Mouse (Mus musculus): ENCODE results near the gene Tnfrsf25. TPM values are rescaled to one million over a fixed set of nuclear protein-coding genes. Genes with fewer than 3 reads are reported as not detected.

Gene Tnfrsf25
- total and polyA plus RNA-seq, 3 experiments, result 1.5 TPM; not detected in 2

GRCm38 (mm10) chr4:152158585-152159284 is 43.0 kb downstream of the Tnfrsf25 start, which contains the start of gene Hes2:
Hes2 (plus strand) TSS chr4:152158867.
- Histone ChIP-seq H3K4me3 (replicated peaks in 1 of 3; ENCODE audit: low read depth in 2 of 3, low read length in 2 of 3, poor library complexity in 1 of 3) (peak within 1 kb of the TSS in 1 of 3 experiments; percentile 1), H3K79me2 (replicated peaks; ENCODE audit: control insufficient read depth, extremely low read depth, insufficient read depth, poor library complexity, severe bottlenecking) (no peaks in the 10 kb centered on the region), H3K9ac (ENCODE audit: insufficient read depth, low read depth) (0 out of 2 replicates have a peak within 1 kb of the TSS, but pooled peaks have one; percentile 16), H3K9me3 (replicated peaks; ENCODE audit: low read length) (peaks cover 16% of the 10 kb centered on the region), H3K27me3 (replicated peaks) (peaks cover 62% of the 10 kb centered on the region), H3K4me2 (ENCODE audit: insufficient read depth, low read depth, poor library complexity, severe bottlenecking) (peak within 1 kb of the TSS; percentile 65), H3K27ac (ENCODE audit: insufficient read depth, low read depth) (no peak within 1 kb of the TSS), H3K4me1 (ENCODE audit: control insufficient read depth in 1 of 2, insufficient read depth in 2 of 2) (peaks cover 6 to 22% of the 10 kb centered on the region in 2 experiments), H3K36me3 (replicated peaks in 1 of 2; ENCODE audit: control insufficient read depth in 1 of 2, insufficient read depth in 1 of 2, low read length in 1 of 2) (no peaks in the 10 kb centered on the region)
- in situ Hi-C loops (cut with MboI; ENCODE audit: low pct_ligation_motif_present, low pct_unique_long_range_greater_than_20kb, low sequenced_read_pairs), result no loop called here
- dilution Hi-C loops (cut with MboI; ENCODE audit: extremely low pct_ligation_motif_present, extremely low pct_unique_long_range_greater_than_20kb, low sequenced_read_pairs), result no loop called here
- no peak for DNase-seq (ENCODE audit: extremely low read depth)
- TF ChIP-seq BHLHE40 (IDR thresholded peaks at IDR 0.05; ENCODE audit: low read depth, low read length) (0 out of 2 replicates have a peak, but pooled peaks have one; percentile 15), MAX (IDR thresholded peaks at IDR 0.05; ENCODE audit: low read length) (0 out of 2 replicates have a peak, but pooled peaks have one; percentile 6), MXI1 (IDR thresholded peaks at IDR 0.05; ENCODE audit: low read depth, low read length) (peak; percentile 76), IRF4 (IDR thresholded peaks at IDR 0.05; ENCODE audit: low read depth, low read length) (no peak), JUN (IDR thresholded peaks at IDR 0.05; ENCODE audit: insufficient read depth, low read depth, low read length) (no peak), USF1 (IDR thresholded peaks at IDR 0.05; ENCODE audit: low read depth, low read length) (peak; percentile 38)

GRCm38 (mm10) chr4:152159285-152159678 is 43.5 kb downstream of the Tnfrsf25 start:
- Histone ChIP-seq H3K9me3 (replicated peaks; ENCODE audit: low read length) (peaks cover 18% of the 10 kb centered on the region), H3K4me1 (ENCODE audit: control insufficient read depth in 1 of 2, insufficient read depth in 2 of 2) (peaks cover 5 to 18% of the 10 kb centered on the region in 2 experiments), H3K27me3 (replicated peaks) (peaks cover 61% of the 10 kb centered on the region), H3K4me2 (ENCODE audit: insufficient read depth, low read depth, poor library complexity, severe bottlenecking) (no peak overlapping the region), H3K27ac (ENCODE audit: insufficient read depth, low read depth) (no peak overlapping the region), H3K9ac (ENCODE audit: insufficient read depth, low read depth) (no peak overlapping the region), H3K36me3 (replicated peaks in 1 of 2; ENCODE audit: control insufficient read depth in 1 of 2, insufficient read depth in 1 of 2, low read length in 1 of 2) (no peaks in the 10 kb centered on the region), H3K79me2 (replicated peaks; ENCODE audit: control insufficient read depth, extremely low read depth, insufficient read depth, poor library complexity, severe bottlenecking) (no peaks in the 10 kb centered on the region), H3K4me3 (replicated peaks in 1 of 3; ENCODE audit: low read depth in 2 of 3, low read length in 2 of 3, poor library complexity in 1 of 3) (no peak overlapping the region)
- no peak for DNase-seq (ENCODE audit: extremely low read depth)
- no peak for TF ChIP-seq POLR2A (IDR thresholded peaks at IDR 0.05; ENCODE audit: low read depth, low read length)
- no peak for TF ChIP-seq KAT2A (IDR thresholded peaks at IDR 0.05; ENCODE audit: insufficient replicate concordance, low read length)
- TF ChIP-seq MXI1 (IDR thresholded peaks at IDR 0.05; ENCODE audit: low read depth, low read length), result no peak
- no peak for TF ChIP-seq SIN3A (IDR thresholded peaks at IDR 0.05; ENCODE audit: low read length)
- no peak for TF ChIP-seq MAX (IDR thresholded peaks at IDR 0.05; ENCODE audit: low read length)
- TF ChIP-seq EP300 (IDR thresholded peaks at IDR 0.05; ENCODE audit: low read length), result no peak
- no peak for TF ChIP-seq TCF12 (IDR thresholded peaks at IDR 0.05; ENCODE audit: low read depth, low read length)
- in situ Hi-C loops (cut with MboI; ENCODE audit: low pct_ligation_motif_present, low pct_unique_long_range_greater_than_20kb, low sequenced_read_pairs), result no loop called here
- dilution Hi-C loops (cut with MboI; ENCODE audit: extremely low pct_ligation_motif_present, extremely low pct_unique_long_range_greater_than_20kb, low sequenced_read_pairs), result no loop called here

DNA sequence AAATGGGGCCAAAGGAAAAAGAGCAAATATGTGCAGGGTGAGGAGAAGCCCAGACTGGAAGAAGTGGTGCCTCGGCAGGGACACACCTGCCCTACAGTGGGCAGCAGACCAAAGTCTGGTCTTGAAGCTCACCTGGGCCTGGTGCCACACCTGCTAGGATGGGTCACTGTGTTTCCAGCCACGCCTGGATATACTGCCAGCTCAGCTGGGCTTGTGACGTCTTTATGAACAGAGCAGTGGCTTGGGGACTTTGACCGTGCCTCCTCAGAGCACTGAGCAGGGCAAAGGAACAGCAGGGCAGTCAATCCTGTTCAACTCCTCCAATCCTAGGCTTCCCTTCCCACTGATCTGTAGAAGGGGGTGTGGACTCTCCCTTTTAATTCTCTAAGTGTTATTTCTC is 45.0 kb downstream of the Tnfrsf25 start:
- H3K27ac ChIP-seq (ENCODE audit: insufficient read depth, low read depth), result no peak overlapping the region
- in situ Hi-C loops (cut with MboI; ENCODE audit: low pct_ligation_motif_present, low pct_unique_long_range_greater_than_20kb, low sequenced_read_pairs) (no loop called here), dilution Hi-C loops (cut with MboI; ENCODE audit: extremely low pct_ligation_motif_present, extremely low pct_unique_long_range_greater_than_20kb, low sequenced_read_pairs) (no loop called here)
- peaks cover 18% of the 10 kb centered on the region for H3K9me3 ChIP-seq (replicated peaks; ENCODE audit: low read length)
- TF ChIP-seq PAX5 (IDR thresholded peaks at IDR 0.05; ENCODE audit: low read length), result no peak
- no peak for TF ChIP-seq JUN (IDR thresholded peaks at IDR 0.05; ENCODE audit: insufficient read depth, low read depth, low read length)
- TF ChIP-seq CTCF (conservative IDR thresholded peaks at IDR 0.05 in 1 of 2, IDR thresholded peaks at IDR 0.05 in 1 of 2; ENCODE audit: low read depth in 2 of 2, low read length in 2 of 2), result no peak
- TF ChIP-seq TBP (conservative IDR thresholded peaks at IDR 0.05; ENCODE audit: low read depth, low read length), result no peak
- TF ChIP-seq ZMIZ1 (IDR thresholded peaks at IDR 0.05; ENCODE audit: low read depth, low read length), result no peak
- TF ChIP-seq MEF2A (IDR thresholded peaks at IDR 0.05; ENCODE audit: borderline replicate concordance, low read depth, low read length), result no peak
- no peak for TF ChIP-seq JUND (conservative IDR thresholded peaks at IDR 0.05; ENCODE audit: low read depth, low read length)
- no peak for TF ChIP-seq USF1 (IDR thresholded peaks at IDR 0.05; ENCODE audit: low read depth, low read length)
- TF ChIP-seq SMC3 (IDR thresholded peaks at IDR 0.05; ENCODE audit: low read depth, low read length), result no peak
- no peak for TF ChIP-seq GABPA (IDR thresholded peaks at IDR 0.05; ENCODE audit: insufficient replicate concordance, low read depth, low read length)
- TF ChIP-seq ZKSCAN1 (IDR thresholded peaks at IDR 0.05; ENCODE audit: borderline replicate concordance, low read depth, low read length), result no peak
- TF ChIP-seq ELF1 (IDR thresholded peaks at IDR 0.05; ENCODE audit: low read depth, low read length), result no peak
- no peak for TF ChIP-seq RCOR1 (conservative IDR thresholded peaks at IDR 0.05; ENCODE audit: low read depth, low read length)
- TF ChIP-seq ETS1 (conservative IDR thresholded peaks at IDR 0.05; ENCODE audit: low read depth, low read length), result no peak
- no peak for TF ChIP-seq MAX (IDR thresholded peaks at IDR 0.05; ENCODE audit: low read length)
- no peaks in the 10 kb centered on the region for H3K36me3 ChIP-seq (replicated peaks in 1 of 2; ENCODE audit: control insufficient read depth in 1 of 2, insufficient read depth in 1 of 2, low read length in 1 of 2)
- no peak overlapping the region for H3K9ac ChIP-seq (ENCODE audit: insufficient read depth, low read depth)
- peaks cover 53% of the 10 kb centered on the region for H3K27me3 ChIP-seq (replicated peaks)
- H3K4me1 ChIP-seq (ENCODE audit: control insufficient read depth in 1 of 2, insufficient read depth in 2 of 2), result peaks cover 6 to 24% of the 10 kb centered on the region in 2 experiments
- no peak overlapping the region for H3K4me3 ChIP-seq (replicated peaks in 1 of 3; ENCODE audit: low read depth in 2 of 3, low read length in 2 of 3, poor library complexity in 1 of 3)
- H3K79me2 ChIP-seq (replicated peaks; ENCODE audit: control insufficient read depth, extremely low read depth, insufficient read depth, poor library complexity, severe bottlenecking), result no peaks in the 10 kb centered on the region
- H3K4me2 ChIP-seq (ENCODE audit: insufficient read depth, low read depth, poor library complexity, severe bottlenecking), result no peak overlapping the region
- DNase-seq (ENCODE audit: extremely low read depth), result no peak
